Mouse (Mus musculus) left cerebral cortex, postnatal 10 days (tissue): ENCODE measurements at regions not wholly inside any gene's neighbourhood (a gene's known extent, or its start where the extent isn't known, plus 50 kb on each side); places are given as distances from the start of the nearest gene placed in this dataset.

Experiments
- DNase-seq, 2 experiments: peaks; one replicate each; pipeline ENCODE4 v3.0.0; 2021 to 2022; ENCODE audit warnings: low spot score in 2 of 2, mixed read lengths in 1 of 2; ENCODE audit errors: extremely low spot score in 1 of 2
- intact Hi-C: fragments of 180-260 bp; cut with DNase I; formaldehyde crosslinking; loops from one replicate; pipeline ENCODE4 v1.15.1; 2025

- no peak for DNase-seq
- intact Hi-C loops, result no loop called here
These were observed 146.4 kb downstream of the Fndc1 start for GRCm38 (mm10) chr17:7680658-7681057.

- intact Hi-C loops, result no loop called here
- DNase-seq, result no peak
These were observed 147.3 kb downstream of the Fndc1 start for GRCm38 (mm10) chr17:7679786-7680185.

- intact Hi-C loops, result no loop called here
- DNase-seq, result no peak
These were observed 148.2 kb downstream of the Fndc1 start for GRCm38 (mm10) chr17:7678898-7679297.

DNA sequence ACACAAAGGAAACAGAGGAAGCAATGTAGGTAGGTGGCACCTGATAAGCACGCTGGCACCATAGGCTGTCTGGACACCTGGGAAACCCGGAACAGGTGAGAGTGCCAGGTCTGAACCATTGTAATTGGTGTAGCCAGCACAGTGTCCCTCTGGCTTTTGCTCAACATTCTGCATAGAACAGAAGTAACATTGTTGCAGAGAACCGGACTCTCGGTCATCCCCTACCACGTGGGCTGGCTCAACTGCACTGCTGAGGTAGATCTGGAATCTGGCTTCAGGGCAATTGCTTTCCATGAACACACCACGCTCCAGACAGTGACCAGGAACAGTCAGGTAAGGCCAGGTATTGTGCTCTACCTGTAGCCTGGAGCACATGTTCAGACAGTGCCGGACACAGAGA is 149.3 kb downstream of the Fndc1 start:
- no peak for DNase-seq
- intact Hi-C loops, result no loop called here

DNA sequence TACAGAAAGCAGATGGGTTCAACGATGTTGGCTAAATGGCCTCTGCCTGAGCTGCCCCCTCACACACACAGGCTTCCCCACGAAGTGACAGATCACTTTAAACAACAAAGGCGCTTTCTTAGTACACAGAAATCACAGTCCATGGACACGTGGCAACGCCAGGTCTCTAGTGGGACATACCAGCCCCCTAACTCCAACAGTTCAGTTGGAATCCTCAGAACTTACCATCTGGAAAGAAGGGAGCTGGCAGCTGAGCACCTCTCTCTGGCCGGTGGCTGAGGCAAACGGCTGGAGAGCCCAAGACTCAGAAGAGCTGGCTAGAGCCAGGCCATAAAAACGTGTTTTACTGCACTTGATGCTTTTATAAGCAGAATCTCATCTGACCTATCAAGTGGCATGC is 149.8 kb downstream of the Fndc1 start:
- no peak for DNase-seq
- intact Hi-C loops, result no loop called here

DNA sequence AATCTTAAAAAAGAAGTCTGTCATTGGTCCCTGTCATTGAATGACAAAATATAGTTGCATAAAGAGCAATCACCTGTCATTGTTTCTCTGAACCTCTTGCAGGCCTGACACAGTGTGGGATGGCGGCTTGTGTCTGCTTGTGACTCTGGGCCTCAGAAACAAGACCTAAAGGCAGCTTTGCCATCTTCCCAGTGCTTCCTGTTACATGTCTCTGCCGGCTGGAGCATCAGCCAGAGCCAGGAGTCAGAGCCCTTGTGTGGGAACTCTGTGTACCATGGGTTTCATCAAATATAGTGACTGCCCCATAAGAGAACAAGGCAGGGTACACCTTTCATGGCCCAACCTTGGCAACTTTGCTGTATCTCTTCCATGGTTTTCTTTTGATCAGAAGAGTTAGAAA is 150.3 kb downstream of the Fndc1 start:
- intact Hi-C loops, result no loop called here
- DNase-seq, result no peak

DNA sequence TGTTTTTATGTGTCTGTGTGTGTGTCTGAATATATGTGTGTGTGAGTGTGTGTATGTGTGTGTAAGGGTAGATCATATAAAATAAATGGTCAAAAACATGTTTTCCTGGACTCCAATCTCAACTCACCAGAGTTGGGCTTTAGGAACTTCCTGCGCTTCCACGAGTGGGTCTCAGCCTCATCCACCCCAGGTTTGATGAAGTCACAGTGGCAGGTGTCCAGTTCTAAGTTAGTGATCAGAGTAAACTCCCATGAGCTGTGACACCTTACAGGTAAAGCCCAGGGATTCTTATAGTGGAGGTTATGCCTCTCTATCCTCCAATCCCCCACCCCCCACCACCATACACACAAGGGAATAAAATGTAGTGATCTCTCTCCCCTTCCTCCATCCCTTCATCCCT is 152.6 kb downstream of the Fndc1 start:
- intact Hi-C loops, result no loop called here

GRCm38 (mm10) chr17:7667826-7668225 is 159.3 kb downstream of the Fndc1 start:
- intact Hi-C loops, result no loop called here
- no peak for DNase-seq

More for the DNA sequence above, 152.6 kb downstream of the Fndc1 start:
- DNase-seq, result no peak

GRCm38 (mm10) chr17:7666781-7667398 is 160.2 kb downstream of the Fndc1 start:
- DNase-seq, result no peak
- intact Hi-C loops, result no loop called here

DNA sequence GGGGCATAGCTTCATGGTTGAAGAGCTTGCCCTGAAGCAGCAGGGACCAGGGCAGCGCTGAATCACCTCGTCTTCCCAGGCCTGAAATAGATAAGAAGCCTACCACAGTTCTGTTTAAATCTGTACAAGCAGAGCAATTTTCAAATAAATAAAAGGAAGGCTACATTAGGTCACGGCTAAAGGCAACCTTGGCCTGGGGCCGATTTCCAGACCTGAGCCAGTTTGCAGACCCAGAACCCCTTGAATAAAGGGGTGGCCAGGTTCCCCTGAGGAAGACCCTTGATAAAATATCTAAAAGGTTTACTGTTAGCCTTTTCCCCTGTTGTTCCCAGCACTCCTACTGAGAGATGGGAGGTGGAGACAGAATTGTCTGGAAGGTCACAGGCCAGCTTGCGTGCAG is 160.9 kb downstream of the Fndc1 start:
- no peak for DNase-seq
- intact Hi-C loops, result no loop called here

DNA sequence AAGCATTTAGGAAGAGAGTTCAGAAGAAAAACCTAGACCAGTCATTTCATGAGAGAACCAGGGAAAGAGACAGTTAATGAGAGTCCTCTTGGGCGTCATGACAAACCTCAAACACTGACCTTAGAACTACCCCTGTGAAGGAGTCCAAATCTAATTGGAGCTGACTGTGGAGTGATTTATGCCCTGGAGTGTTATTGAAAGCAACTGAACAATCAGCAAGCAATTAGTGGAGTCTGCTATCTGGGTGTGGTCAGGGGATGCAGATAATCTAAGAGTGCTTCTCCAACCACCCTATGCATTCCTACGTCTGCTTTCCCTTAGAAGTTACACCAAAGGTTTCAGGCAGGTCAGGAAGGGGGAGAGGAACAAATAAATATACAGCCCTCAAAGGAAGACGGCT is 161.4 kb downstream of the Fndc1 start:
- intact Hi-C loops, result no loop called here
- DNase-seq, result no peak

DNA sequence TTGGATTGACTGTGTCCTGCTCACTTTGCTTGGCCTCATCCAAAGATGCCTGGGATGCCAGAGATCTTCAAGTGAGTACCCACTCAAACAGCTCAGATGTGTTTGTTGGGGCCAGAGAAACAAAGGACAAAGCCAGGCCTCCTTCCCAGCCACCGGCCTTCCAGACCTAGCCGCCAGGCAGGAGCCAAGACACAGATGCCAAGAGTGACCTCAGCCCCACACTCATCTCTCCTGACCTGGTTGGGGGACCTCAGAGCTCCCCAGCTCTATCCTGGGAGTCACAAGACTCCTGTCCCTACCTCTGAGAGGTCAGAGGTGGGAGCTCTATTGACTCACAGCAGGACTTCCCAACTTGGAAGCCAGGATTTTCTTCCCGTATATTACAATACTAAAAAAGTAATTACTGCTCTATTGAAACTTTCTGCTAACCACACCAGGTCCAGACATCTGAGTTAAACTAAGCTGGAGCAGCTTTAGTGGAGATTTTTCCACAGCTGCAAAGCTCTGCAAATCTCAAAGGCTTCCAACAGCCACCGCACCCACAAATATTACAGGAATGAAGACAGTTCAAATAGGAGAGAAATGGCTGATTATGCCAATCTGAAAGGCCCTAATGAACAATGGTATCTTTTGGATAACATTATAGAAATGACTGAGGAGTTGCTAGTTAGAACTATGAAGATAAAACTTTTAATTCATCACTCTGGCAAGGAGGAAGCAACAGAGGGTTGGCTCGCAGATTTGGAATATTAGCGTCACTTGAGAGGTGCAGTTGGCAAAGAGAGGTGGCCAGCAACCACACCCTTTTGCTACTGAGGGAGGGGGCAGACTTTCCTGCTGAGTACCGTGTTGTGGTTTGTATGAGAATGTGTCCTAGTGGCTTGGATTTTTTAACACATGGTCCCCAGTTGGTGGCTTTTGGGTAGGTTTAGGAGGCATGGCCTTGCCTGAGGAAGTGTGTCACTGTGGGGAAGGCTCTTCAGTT is 162.9 kb downstream of the Fndc1 start:
- DNase-seq, result no peak
- intact Hi-C loops, result no loop called here

DNA sequence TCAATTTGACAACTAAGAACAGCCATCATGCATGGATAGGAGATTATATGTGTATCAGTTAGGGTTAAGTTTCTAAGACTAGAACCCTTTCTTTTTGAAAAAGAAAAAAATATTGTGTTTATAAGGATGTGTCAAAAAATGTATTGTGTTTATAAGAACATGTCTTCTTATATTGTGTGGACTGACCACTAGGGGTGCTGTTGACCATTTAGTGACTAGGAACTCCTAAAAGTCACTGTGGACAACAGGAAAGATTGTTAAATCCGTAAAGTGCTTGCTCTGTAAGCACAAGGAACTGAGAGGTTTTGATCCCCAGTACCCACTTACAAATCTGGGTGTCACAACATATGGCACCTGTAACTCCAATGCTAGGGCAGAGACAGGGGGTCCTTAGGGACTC is 170.6 kb downstream of the Fndc1 start:
- no peak for DNase-seq
- intact Hi-C loops, result no loop called here

- intact Hi-C loops, result no loop called here
- DNase-seq, result no peak
These were observed 171.1 kb downstream of the Fndc1 start for GRCm38 (mm10) chr17:7655966-7656365.

GRCm38 (mm10) chr17:7654064-7654564 is 173.0 kb downstream of the Fndc1 start:
- intact Hi-C loops, result no loop called here

GRCm38 (mm10) chr17:7652037-7652436 is 175.1 kb downstream of the Fndc1 start:
- intact Hi-C loops, result no loop called here
- no peak for DNase-seq

More at GRCm38 (mm10) chr17:7654064-7654564, 173.0 kb downstream of the Fndc1 start:
- no peak for DNase-seq

DNA sequence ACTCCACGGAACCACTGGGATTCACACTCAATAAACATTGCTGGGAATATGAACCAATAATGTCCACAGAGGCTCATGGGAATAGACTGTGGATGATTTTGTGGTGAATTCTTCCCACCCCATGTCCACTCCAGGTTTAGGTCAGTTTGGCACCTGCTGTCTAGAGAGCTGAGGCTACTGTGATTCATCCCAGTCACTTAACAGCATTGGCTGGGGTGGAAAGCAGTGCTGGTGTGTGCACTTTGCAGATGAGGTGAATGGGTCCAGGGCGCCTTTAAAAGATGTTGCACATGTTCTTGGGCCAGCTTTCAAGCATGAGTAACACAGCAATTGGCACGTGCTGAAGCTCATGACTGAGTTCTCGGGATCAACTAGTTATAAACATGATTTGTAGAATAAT is 176.7 kb downstream of the Fndc1 start:
- no peak for DNase-seq
- intact Hi-C loops, result no loop called here

- intact Hi-C loops, result no loop called here
- no peak for DNase-seq
These were observed 182.1 kb downstream of the Fndc1 start for GRCm38 (mm10) chr17:7644857-7645481.

GRCm38 (mm10) chr17:7643640-7644039 is 183.5 kb downstream of the Fndc1 start:
- no peak for DNase-seq
- intact Hi-C loops, result no loop called here

DNA sequence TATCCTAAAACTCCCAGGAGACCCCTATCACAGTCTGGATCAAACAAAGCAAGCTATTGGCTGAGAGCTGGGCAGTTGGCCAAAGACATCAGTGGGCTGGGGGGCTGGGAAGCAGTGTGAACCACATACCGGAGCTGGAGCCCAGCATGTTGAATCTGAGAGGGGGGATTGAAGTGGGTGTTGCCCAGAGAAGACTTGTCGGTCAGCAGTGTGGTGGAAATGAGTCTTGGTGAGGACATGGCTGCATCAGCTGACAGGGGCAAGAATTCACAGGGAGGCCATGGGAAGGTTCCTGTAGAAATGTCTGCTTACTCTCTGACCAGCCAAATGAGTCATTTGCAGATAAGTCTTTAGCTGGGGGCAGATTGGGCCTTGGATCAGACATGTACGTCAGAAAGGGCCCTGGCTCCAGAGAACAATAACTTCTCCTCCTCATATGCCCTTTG is 184.6 kb downstream of the Fndc1 start:
- intact Hi-C loops, result no loop called here
- DNase-seq, result peak in 1 of 2 experiments; percentile 76
